Mouse (Mus musculus) ES-Bruce4 (cell line): Measurements from ENCODE around the gene Vars. TPM values are rescaled to one million over a fixed set of nuclear protein-coding genes. Genes with fewer than 3 reads are reported as not detected.

Source experiments
- H3K27ac ChIP-seq: 2 replicates; pipeline ENCODE4 v1.5.1; 2012; ENCODE audit warnings: low read length, inconsistent platforms; ENCODE audit not compliant: insufficient read depth
- H3K27me3 ChIP-seq: 2 replicates; pipeline ENCODE4 v1.6.1; 2012; ENCODE audit warnings: mild to moderate bottlenecking, low read length, inconsistent platforms; ENCODE audit not compliant: control insufficient read depth, poor library complexity, insufficient read depth, severe bottlenecking
- H3K36me3 ChIP-seq: 2 replicates; pipeline ENCODE4 v1.6.1; 2012; ENCODE audit warnings: inconsistent platforms, mild to moderate bottlenecking, low read length, moderate library complexity; ENCODE audit not compliant: control insufficient read depth, poor library complexity, insufficient read depth, severe bottlenecking
- H3K4me1 ChIP-seq: one replicate; pipeline ENCODE4 v1.8.1; 2011; ENCODE audit warnings: low read length; ENCODE audit not compliant: control insufficient read depth, insufficient read depth
- H3K4me3 ChIP-seq: 2 replicates; pipeline ENCODE4 v1.5.1; 2011; ENCODE audit warnings: low read depth, mild to moderate bottlenecking, low read length
- H3K9ac ChIP-seq: 2 replicates; pipeline ENCODE4 v1.6.1; 2012; ENCODE audit warnings: low read depth, mild to moderate bottlenecking, inconsistent platforms; ENCODE audit not compliant: poor library complexity, severe bottlenecking
- H3K9me3 ChIP-seq: replicated peaks from 2 replicates; pipeline ENCODE4 v1.6.1; 2012; ENCODE audit warnings: mild to moderate bottlenecking, low read length, inconsistent platforms; ENCODE audit not compliant: control insufficient read depth, poor library complexity, insufficient read depth, severe bottlenecking
- CTCF ChIP-seq: IDR thresholded peaks from one replicate; pipeline ENCODE4 v1.8.1; 2011; ENCODE audit warnings: low read depth, low read length
- EP300 ChIP-seq: IDR thresholded peaks from 2 replicates; pipeline ENCODE4 v1.6.1; 2011; ENCODE audit warnings: low read depth, low read length; ENCODE audit not compliant: insufficient read depth
- POLR2A ChIP-seq: IDR thresholded peaks from one replicate; pipeline ENCODE4 v1.8.1; 2011; ENCODE audit warnings: low read length; ENCODE audit not compliant: insufficient read depth
- polyA plus RNA-seq: library from polyadenylated mRNA; stranded (reverse); fragments of >200 nt; gene quantifications from 2 replicates; pipeline ENCODE4 v1.2.4, GENCODE M21; 2011; ENCODE audit warnings: low read depth; ENCODE audit not compliant: missing spikeins, insufficient read depth, insufficient read length

Vars gene
- polyA plus RNA-seq, 1 experiment = 108 TPM

DNA sequence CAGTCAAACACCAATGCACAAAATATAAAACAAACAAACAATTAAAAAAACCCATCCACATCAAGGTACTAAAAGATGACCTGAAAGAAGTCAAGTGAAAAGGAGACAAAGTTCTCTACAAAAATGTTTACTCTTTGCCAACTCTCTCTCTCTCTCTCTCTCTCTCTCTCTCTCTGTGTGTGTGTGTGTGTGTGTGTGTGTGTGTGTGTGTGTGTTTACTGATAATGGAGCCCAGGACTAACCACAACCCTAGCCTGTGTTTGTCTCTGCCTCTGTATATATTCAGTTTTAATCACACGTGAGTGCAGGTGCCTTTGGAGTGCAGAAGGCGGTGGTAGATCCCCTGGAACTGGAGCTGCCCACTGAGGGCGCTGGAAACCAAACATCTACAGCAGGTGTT, 56.3 kb downstream of the Vars start:
- TF ChIP-seq POLR2A (no peak), EP300 (no peak), CTCF (no peak)
- peaks cover 26% of the 10 kb centered on the region for H3K36me3 ChIP-seq

DNA sequence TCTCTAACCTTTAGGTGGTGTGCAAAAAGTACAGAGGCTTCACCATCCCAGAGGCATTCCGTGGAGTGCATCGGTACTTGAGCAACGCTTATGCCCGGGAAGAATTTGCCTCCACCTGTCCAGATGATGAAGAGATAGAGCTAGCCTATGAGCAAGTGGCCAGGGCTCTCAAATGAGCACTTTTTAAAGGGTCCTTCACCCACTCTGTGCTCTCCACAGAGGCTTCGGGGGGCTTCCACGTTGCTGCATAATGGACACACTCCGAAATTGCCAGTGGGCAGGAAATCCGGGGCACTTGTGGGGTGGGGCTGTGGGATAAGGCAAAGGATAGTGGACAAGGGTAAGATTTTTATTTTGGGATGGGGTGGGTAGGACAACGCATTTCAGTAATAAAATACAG, 57.5 kb downstream of the Vars start:
- TF ChIP-seq CTCF (no peak), POLR2A (no peak)
- peaks cover 21% of the 10 kb centered on the region for H3K36me3 ChIP-seq
- H3K4me3 ChIP-seq = no peak overlapping the region
- 0 out of 2 replicates have a peak overlapping the region, but pooled peaks have one; percentile 6 for H3K27ac ChIP-seq
- no peaks in the 10 kb centered on the region for H3K27me3 ChIP-seq
- peaks cover 6% of the 10 kb centered on the region for H3K4me1 ChIP-seq
- no peaks in the 10 kb centered on the region for H3K9me3 ChIP-seq
- no peak overlapping the region for H3K9ac ChIP-seq

More for the DNA sequence above, 56.3 kb downstream of the Vars start:
- no peak overlapping the region for H3K9ac ChIP-seq
- H3K9me3 ChIP-seq = no peaks in the 10 kb centered on the region
- H3K4me3 ChIP-seq = no peak overlapping the region
- no peak overlapping the region for H3K27ac ChIP-seq
- no peaks in the 10 kb centered on the region for H3K27me3 ChIP-seq
- H3K4me1 ChIP-seq = peaks cover 11% of the 10 kb centered on the region

DNA sequence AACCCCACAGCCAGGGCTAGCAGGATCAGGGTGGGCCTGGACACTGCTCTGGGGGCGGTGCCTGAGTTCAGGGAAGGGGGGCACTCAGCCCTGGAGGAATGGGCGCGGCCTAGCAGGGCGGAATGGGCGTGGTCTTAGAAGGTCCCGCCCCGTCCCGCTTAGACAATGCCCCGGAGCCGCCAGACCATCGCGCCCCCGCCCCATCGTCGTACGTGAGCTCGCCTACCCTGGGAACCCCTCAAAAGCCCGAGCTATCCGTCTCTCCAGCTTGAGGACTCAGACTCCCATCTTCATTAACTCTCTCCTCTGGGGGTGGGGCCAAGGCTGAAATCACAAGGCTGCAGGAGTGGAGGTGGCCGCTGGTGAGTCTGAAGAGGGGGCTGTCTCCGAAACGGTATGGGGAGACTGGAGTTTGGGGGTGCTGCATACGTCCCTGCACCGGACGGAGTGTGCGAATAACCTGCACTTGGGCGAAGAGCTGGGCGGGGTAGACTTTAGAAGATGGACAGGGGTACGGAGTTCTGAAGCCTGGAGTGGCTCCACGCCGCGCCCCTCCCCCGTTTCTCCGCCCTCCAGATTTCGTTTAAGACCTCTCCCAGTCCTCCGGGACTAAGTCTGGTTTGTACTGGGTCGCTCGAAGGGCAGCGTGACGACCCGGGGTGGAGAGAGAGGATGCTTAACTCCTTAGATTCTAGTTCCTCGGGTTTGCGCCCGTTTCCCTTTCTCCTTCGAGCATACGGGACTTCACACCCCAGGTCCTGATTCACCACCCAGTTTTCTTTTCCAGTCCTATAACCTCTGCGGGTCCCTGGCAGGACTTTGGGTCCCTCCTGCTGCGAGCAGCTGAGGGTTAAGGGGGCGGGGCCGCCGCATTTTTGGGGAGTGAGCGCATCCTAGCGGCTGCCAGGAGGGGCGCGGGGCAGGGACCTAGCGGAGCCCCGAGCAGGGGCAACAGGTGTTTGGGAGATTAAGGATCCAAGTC, 58.4 kb downstream of the Vars start, which contains the start of gene Ddah2:
Gene Ddah2 (plus strand): TSS at position 125 of the 982 bp plus-strand sequence.
- H3K9ac ChIP-seq = peak within 1 kb of the TSS; percentile 64
- no peaks in the 10 kb centered on the region for H3K27me3 ChIP-seq
- TF ChIP-seq CTCF (peak; percentile 48), EP300 (0 out of 2 replicates have a peak, but pooled peaks have one; percentile 50), POLR2A (no peak)
- H3K27ac ChIP-seq = peak within 1 kb of the TSS; percentile 40
- no peaks in the 10 kb centered on the region for H3K9me3 ChIP-seq
- peaks cover 6% of the 10 kb centered on the region for H3K4me1 ChIP-seq
- peaks cover 15% of the 10 kb centered on the region for H3K36me3 ChIP-seq
- peak within 1 kb of the TSS; percentile 87 for H3K4me3 ChIP-seq

DNA sequence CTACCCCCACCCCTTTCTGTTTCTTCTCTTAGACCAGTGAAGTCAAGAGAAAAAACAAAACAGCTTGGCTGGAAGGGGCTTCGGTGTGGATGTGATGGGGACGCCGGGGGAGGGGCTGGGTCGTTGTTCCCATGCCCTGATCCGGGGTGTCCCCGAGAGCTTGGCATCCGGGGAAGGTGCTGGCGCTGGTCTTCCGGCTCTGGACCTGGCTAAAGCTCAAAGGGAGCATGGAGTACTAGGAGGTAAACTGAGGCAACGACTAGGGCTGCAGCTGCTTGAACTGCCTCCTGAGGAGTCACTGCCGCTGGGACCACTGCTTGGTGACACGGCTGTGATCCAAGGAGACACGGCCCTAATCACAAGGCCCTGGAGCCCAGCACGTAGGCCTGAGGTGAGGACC, 59.3 kb downstream of the Vars start:
- H3K36me3 ChIP-seq = peaks cover 9% of the 10 kb centered on the region

DNA sequence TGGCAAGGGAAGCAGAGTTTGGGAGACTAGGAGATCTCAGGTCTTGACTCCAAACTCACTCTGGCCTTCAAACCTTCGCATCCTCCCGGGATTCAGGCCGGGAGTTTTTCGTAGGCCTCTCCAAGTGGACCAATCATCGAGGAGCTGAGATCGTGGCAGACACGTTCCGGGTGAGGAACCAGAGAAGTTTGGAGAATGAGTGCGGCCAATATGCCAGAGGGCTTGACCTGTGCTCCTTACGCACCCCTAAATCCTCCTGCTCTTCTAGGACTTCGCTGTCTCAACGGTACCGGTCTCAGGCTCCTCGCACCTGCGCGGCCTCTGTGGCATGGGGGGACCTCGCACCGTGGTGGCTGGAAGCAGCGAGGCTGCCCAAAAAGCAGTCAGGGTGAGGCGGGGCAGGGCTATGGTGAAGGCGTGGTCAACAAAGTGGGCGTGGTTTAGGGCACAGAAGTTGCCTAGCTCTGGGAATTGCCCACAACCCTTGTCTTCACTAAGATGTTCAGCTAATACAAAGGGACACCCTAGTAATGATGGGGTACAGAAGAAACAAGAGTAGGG, 60.0 kb downstream of the Vars start:
- H3K27me3 ChIP-seq = no peaks in the 10 kb centered on the region

More for the DNA sequence above, 59.3 kb downstream of the Vars start:
- H3K27ac ChIP-seq = no peak overlapping the region
- no peaks in the 10 kb centered on the region for H3K9me3 ChIP-seq
- peak overlapping the region; percentile 64 for H3K9ac ChIP-seq
- H3K4me1 ChIP-seq = peaks cover 6% of the 10 kb centered on the region
- H3K27me3 ChIP-seq = no peaks in the 10 kb centered on the region
- TF ChIP-seq POLR2A (no peak), CTCF (no peak), EP300 (no peak)
- peak overlapping the region; percentile 87 for H3K4me3 ChIP-seq

DNA sequence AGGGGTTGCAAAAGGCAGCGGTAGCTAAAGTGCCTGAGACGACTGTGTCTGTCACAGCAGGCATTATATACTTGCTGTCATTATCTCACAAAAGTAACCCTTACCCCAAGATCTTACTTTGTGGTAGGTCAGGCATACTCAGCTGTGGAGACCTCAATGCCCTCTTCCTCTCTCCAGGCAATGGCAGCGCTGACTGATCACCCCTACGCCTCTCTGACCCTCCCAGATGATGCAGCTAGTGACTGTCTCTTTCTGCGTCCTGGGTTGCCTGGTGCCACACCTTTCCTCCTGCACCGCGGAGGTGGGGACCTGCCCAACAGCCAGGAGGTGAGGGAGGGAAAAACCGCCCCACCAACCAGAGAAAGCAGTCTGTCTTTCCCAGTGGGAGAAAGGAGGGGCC, 60.5 kb downstream of the Vars start:
- no peak for TF ChIP-seq POLR2A
- Histone ChIP-seq H3K9me3 (no peaks in the 10 kb centered on the region), H3K4me3 (no peak overlapping the region), H3K9ac (no peak overlapping the region), H3K4me1 (peaks cover 6% of the 10 kb centered on the region), H3K27me3 (no peaks in the 10 kb centered on the region), H3K36me3 (peaks cover 4% of the 10 kb centered on the region), H3K27ac (peak overlapping the region; percentile 5; the same call in 1 of the 2 replicates)

More for the DNA sequence above, 60.0 kb downstream of the Vars start:
- H3K9me3 ChIP-seq = no peaks in the 10 kb centered on the region
- peaks cover 6% of the 10 kb centered on the region for H3K4me1 ChIP-seq
- no peak overlapping the region for H3K27ac ChIP-seq
- H3K9ac ChIP-seq = no peak overlapping the region
- H3K36me3 ChIP-seq = peaks cover 8% of the 10 kb centered on the region
- TF ChIP-seq CTCF (no peak), EP300 (no peak), POLR2A (no peak)
- H3K4me3 ChIP-seq = peak overlapping the region; percentile 87
